Mouse (Mus musculus): ENCODE measurements at regions not wholly inside any gene's neighbourhood (a gene's known extent, or its start where the extent isn't known, plus 50 kb on each side); places are given as distances from the start of the nearest gene placed in this dataset.

DNA sequence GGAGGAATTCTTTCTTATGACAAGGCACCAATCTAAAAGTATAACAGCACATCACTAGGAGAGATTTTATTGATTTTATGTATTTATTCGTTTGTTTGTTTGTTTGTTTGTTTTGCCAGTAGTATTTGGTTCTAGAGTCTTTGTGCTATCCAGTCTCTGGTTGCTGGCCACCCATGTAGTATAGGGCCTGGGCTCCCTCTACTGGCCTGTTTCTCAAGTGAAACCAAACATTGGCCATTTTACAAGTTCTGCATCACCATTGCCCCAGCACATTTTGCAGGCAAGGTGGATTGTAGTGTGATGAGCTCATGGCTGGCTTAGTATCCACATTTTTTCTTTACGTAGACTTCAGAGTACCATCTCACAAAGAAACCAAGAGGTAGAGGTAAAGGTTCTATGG, 376.9 kb upstream of the Luzp2 start:
- DNase-seq (ENCODE audit: extremely low spot score in 1 of 2, low spot score in 1 of 2): peak; percentile 3 to 69

DNA sequence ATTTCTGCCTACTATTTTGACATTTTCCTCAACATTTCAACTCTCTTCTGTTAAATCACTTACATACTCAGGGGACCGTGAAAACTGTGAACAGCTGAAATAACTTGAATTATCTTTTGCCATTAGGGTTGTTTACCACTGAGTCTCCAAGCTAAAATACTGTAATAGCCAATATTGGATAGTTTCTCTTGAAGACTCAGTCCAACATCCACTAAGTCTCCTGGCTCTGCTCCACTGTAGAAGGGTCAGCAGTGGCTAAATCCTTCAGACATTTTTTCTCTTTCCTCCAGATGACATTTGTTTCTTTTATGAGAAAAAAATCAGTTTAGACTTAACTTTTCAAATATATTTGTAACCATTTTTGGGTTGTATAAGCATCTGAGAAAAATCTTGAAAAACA, 344.0 kb upstream of the Luzp2 start:
- no peak for DNase-seq (ENCODE audit: extremely low spot score in 1 of 2, low spot score in 1 of 2)

DNA sequence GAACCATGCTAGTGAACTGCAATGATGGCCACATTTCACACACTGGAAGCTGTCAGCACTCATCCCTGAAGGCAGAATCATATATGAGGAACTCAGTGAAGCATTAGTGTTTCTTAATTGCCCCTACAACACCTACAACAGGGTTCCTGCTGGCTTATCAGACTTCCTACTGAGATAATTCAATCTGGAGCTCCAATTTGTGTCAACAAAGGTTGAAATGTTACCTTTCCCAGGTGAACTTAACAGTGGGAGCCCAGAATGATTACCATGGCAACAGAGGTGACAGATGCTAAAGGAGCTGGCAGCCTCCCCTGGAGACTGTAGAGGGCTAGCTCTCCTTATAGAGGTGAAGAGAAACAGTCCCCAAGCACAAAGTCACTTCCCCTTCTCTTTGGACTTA, 330.1 kb upstream of the Luzp2 start:
- DNase-seq (ENCODE audit: extremely low spot score in 1 of 2, low spot score in 1 of 2): no peak

DNA sequence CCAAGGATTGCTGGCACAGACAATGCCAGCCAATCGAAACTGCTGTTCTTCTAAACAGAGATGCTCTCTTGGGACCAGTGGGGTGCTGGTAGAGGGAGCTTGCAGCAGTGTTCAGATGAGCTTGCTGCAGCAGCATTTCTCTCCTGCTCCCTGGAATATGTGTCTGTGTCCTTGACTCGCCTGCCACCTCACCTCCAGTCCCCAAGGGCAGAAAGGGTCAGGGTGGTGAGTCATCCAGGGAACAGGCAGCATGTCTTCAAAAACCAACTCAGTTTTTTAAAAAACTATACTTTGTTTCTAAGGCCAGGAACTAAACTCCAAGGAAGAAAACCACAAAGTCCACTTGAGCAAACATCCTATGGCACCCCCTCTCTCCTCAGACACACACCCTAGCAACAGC, 328.3 kb upstream of the Luzp2 start:
- no peak for DNase-seq (ENCODE audit: extremely low spot score in 1 of 2, low spot score in 1 of 2)

DNA sequence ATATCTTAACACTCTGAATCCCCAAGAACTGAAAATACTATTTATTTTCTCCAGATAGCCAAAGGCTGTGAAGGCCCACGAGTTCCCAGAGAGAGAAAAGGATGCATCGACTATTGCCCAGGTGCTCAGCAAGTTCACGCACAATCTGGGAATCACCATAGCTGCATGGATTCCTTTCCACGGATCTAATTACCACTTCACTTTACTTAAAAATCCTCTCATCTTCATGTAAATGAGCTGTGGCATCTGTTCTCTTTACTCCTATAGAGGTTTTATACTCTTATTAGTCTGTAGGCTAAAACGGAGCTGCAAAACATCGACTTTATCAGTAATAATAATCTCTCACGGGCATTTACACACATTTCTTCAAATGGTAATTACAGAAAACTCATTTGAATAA, 299.6 kb upstream of the Luzp2 start:
- no peak for DNase-seq (ENCODE audit: extremely low spot score in 1 of 2, low spot score in 1 of 2)

DNA sequence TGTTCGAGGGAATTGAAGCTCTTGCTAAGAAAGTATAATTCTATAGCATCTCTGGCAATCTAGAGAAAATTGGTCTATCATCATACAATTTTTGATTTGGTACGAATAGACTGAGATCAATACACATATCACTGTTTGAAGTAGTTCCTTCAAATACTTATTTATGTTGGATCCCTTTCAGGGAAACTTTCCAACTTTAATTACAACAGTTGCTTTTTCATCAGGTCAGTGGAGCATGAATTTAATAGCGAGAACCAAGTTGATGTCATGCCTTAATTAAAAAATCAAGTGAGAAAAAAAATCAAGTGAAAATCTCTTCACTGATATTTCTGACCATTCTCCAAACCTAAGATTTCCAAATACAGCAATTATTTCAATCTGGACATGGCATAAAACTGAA, 277.9 kb upstream of the Luzp2 start:
- no peak for DNase-seq (ENCODE audit: extremely low spot score in 1 of 2, low spot score in 1 of 2)

DNA sequence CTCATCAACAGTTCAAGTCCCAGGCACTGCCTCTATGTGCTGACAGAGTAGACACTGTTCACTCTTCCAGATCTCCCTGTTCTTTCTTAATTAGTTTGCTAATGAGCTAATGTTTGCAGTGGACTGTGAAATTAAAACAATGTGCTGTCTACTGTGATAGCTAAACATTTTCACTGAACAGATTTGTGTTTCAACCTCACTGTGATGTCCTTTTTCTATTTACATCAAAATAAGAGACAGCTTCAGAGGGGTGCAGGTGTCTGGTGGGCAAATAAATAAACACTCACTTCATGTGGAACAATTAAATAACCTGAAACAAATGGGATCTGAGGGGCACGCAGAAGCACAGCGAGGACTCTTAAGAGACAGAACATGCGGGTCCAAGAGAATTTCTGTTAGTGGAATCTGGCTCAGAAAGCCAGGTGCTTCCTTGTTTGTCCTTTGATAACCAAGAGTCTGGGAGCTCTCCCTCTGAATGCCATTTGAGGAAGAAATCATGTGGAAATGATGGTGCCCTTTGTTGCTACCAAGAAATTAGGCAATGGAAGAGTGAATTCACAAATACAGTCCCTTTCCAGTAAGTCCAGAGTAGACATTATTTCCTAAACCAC, 269.6 kb upstream of the Luzp2 start:
- no peak for DNase-seq (ENCODE audit: extremely low spot score in 1 of 2, low spot score in 1 of 2)

DNA sequence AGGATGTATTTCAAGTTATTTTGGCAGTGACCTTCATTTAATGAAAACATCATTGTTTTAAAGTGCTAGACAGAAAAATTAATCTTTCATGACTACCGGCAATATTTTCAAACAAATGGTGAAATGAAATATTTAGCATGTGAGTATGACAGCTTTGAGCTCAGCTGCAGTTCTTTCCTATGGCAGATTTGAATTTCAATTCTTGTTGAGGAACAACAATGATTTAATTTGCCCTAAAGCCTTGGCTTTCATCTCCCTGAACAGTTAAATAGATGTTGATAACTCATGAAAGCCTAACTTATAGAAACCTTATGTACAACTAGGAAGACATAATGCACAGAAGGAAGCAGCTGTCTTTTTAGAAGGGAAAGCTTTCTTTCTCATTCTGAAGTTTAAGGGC, 235.5 kb upstream of the Luzp2 start:
- no peak for DNase-seq (ENCODE audit: extremely low spot score in 1 of 2, low spot score in 1 of 2)

DNA sequence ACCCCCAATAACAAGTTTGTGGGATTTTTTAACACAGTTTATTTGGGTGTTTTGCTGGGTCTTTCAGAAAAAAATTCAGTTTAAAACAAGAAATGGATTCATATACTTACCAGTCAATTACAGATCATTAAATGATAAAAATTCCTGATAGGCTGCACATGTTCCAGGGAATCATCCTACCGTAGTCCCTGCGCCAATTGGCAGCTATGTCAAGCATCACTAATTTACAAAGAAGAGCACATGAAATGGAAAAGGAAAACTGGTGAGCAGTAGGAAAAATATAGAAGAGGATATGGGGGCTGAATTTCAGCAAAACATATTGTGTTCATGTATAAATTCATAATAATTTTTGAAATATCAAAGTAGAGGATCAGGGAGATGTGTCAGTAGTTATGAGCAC, 212.9 kb upstream of the Luzp2 start:
- no peak for DNase-seq (ENCODE audit: extremely low spot score in 1 of 2, low spot score in 1 of 2)

DNA sequence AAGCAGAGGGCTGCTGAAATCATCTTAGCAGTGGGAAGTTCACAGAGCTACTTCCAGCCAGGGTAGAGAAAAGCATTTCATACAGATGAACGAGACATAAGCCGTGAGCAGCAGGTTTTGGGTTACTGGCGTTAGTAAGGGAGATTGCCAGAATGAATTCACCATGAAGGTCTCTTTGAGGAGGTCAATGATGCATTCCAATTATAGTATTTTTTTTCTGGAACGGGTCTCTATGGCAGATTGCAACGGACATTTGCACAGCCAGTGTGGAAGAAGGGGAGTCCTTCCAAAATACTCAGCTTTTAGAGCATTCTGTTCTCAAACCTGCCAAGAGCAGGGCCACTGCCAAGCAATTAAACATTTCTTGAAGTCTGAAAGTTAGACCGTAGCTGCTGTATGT, 201.4 kb upstream of the Luzp2 start:
- peak in 1 of 2 experiments; percentile 13 for DNase-seq (ENCODE audit: extremely low spot score in 1 of 2, low spot score in 1 of 2)

DNA sequence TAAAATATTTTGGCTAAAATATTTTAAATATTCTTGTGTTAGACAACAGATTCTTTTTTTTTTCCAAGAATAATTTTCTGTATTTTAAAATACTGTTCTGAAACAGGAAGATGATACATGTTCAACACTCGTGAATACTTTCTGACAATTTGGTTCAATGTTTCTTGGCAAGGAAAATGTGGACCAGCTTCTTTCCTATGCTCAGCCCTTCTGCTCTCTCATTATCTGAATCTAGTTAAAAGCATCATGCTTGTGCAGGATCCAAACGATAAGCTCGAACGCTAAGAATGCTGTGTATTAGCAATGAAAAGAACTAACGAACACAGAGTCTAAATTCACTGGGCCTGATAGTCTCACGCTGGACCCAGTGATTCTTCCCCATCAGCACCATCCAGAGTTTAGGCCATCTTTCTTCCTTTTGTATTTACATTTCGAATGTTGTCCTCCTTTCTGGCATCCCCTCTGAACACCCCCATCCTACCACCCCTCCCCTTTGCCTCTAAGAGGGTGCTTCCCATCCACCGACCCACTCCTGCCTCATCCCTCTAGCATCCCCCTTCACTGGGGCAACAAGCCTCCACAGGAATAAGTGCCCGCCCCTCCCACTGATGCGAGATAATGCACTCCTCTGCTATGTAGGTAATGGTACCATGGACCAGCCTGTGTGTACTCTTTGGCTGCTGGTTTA, 200.8 kb upstream of the Luzp2 start:
- DNase-seq (ENCODE audit: extremely low spot score in 1 of 2, low spot score in 1 of 2): peak in 1 of 2 experiments; percentile 11

DNA sequence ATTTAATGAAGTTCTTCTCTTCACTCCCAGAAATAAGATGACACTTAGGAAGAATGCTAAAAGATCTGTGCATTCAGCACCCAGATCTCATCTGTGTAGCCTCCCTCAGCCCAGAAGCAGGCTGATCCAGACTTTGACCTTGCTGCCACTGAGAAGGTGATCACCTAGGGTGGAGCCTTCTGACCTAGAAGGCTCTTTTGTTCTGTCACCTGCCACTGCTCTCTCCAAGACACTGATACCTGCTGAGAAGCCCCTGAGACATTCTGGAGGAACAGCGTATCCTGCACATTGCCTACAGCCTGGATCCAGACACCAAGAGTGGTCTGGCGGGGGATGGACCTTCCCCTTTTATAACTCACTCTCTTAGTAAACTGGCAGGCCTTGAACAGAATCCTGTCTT, 190.0 kb upstream of the Luzp2 start:
- no peak for DNase-seq (ENCODE audit: extremely low spot score in 1 of 2, low spot score in 1 of 2)

DNA sequence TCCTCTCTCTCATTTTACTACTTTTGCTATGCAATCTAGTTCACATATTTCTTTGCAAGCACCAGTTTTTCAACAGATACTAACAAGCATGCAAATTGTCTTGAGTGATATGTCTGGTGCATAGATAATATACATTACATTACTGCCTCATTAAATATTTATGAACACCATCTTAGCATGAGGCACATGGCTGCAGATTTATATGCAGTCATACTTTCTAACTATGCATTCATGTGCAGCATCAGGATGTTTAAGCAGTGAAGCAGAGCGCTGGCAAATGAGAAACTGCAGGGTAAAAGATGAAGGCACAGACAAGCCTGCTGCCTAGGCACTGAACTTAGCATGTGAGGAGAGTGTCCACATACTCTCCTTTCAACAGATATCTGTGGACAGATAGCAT, 186.3 kb upstream of the Luzp2 start:
- no peak for DNase-seq (ENCODE audit: extremely low spot score in 1 of 2, low spot score in 1 of 2)
